Mouse (Mus musculus) small intestine, adult 2 months (tissue): Measurements from ENCODE around the gene Galnt6. TPM values are rescaled to one million over a fixed set of nuclear protein-coding genes. Genes with fewer than 3 reads are reported as not detected.

Experiments
- H3K27ac ChIP-seq: fragments of 200-500 bp; 2 replicates; pipeline ENCODE4 v1.5.1; 2012; ENCODE audit warnings: low read depth, low read length, control low read depth, inconsistent platforms; ENCODE audit not compliant: insufficient read depth
- H3K27me3 ChIP-seq: fragments of 200-500 bp; 2 replicates; pipeline ENCODE4 v1.6.1; 2012; ENCODE audit warnings: mild to moderate bottlenecking, moderate library complexity, low read length, inconsistent platforms; ENCODE audit not compliant: control insufficient read depth, insufficient read depth
- H3K36me3 ChIP-seq: fragments of 200-500 bp; 2 replicates; pipeline ENCODE4 v1.6.1; 2012; ENCODE audit warnings: mild to moderate bottlenecking, low read length, control low read depth, inconsistent platforms; ENCODE audit not compliant: control insufficient read depth, insufficient read depth
- H3K4me1 ChIP-seq: fragments of 200-500 bp; 2 replicates; pipeline ENCODE4 v1.6.1; 2012; ENCODE audit warnings: low read length, inconsistent platforms, mixed read lengths; ENCODE audit not compliant: control insufficient read depth, insufficient read depth, insufficient read length
- H3K4me3 ChIP-seq: fragments of 200-500 bp; 2 replicates; pipeline ENCODE4 v1.5.1; 2012; ENCODE audit warnings: low read depth, mild to moderate bottlenecking, control low read depth, inconsistent platforms, low read length, moderate library complexity
- CTCF ChIP-seq: fragments of 200-500 bp; IDR thresholded peaks from 2 replicates; pipeline ENCODE4 v1.5.1; 2012; ENCODE audit warnings: low read depth, mild to moderate bottlenecking, control low read depth, inconsistent platforms, low read length, moderate library complexity, mixed read lengths; ENCODE audit not compliant: insufficient replicate concordance, insufficient read length; ENCODE audit errors: extremely low read depth
- POLR2A ChIP-seq: fragments of 200-500 bp; IDR thresholded peaks from 2 replicates; pipeline ENCODE4 v1.6.1; 2012; ENCODE audit warnings: low read depth, mild to moderate bottlenecking, control low read depth, inconsistent platforms, low read length, moderate library complexity
- WGBS: fragments of 180-500 bp; shearing (Covaris S2); methylation state at CpG from one replicate; pipeline ENCODE4 v1.1.7; 2018; 5-methylcytosine and 5-hydroxymethylcytosine counted together
- polyA plus RNA-seq: library from polyadenylated mRNA; depleted of rRNA; stranded (reverse); fragments of >200 nt; gene quantifications from 2 replicates; pipeline ENCODE4 v1.2.3, GENCODE M21; 2012

Galnt6 gene
- polyA plus RNA-seq, 1 experiment: 73.0 TPM

DNA sequence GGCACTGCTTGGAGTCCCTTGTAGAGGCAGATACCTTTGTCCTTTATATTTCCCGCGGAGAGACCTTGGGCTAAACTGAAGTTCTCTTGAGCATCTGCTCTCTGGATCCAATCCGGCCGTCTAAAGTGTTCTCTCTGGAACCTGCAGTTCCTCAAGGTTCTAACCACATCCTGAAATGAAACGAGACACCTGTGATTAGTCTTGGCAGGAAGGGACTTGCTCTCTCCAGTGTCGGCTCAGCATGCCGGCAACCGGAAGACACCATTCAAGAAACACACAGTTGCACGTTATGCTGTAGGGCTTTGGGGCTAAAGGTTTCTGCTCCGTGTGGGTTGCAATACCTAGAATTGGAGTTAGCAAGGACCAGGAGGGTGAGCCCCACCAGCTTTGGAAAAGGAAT lies 9.1 kb downstream of the Galnt6 start:
- Histone ChIP-seq H3K36me3 (peaks cover 42% of the 10 kb centered on the region), H3K4me1 (peaks cover 17% of the 10 kb centered on the region), H3K4me3 (no peak overlapping the region), H3K27ac (no peak overlapping the region), H3K27me3 (no peaks in the 10 kb centered on the region)
- 85% methylated on average over 10 of the region's 10 CpGs for WGBS
- TF ChIP-seq POLR2A: no peak
- no peak for TF ChIP-seq CTCF

- TF ChIP-seq CTCF (no peak), POLR2A (no peak)
- H3K36me3 ChIP-seq: peaks cover 49% of the 10 kb centered on the region
- H3K4me3 ChIP-seq: no peak overlapping the region
- H3K4me1 ChIP-seq: peaks cover 17% of the 10 kb centered on the region
- no peaks in the 10 kb centered on the region for H3K27me3 ChIP-seq
- H3K27ac ChIP-seq: no peak overlapping the region
- 96% methylated on average over 5 of the region's 5 CpGs for WGBS
These were observed 10.0 kb downstream of the Galnt6 start for GRCm38 (mm10) chr15:100719217-100719616.

DNA sequence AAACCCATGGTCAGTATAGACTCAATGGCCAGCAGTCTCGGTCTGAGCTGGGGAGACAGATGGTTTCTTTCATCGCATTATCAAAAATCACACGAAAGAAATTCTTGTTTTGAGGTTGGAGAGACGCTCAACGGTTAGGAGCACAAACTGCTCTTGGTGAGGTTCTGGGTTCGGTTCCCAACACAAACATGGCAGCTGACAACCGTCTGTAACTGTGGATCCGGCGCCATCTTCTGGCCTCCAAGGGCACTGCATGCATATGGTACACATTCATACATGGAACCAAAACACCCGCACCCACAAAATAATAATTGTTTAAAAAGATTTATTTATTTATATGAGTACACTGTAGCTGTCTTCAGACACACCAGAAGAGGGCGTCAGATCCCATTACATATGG lies 10.6 kb downstream of the Galnt6 start:
- WGBS: 86% methylated on average over 11 of the region's 11 CpGs
- Histone ChIP-seq H3K4me1 (peaks cover 12% of the 10 kb centered on the region), H3K27ac (no peak overlapping the region), H3K27me3 (no peaks in the 10 kb centered on the region), H3K4me3 (no peak overlapping the region), H3K36me3 (peaks cover 53% of the 10 kb centered on the region)
- peak; percentile 57; the same call in 1 of the 2 replicates for TF ChIP-seq CTCF
- no peak for TF ChIP-seq POLR2A

DNA sequence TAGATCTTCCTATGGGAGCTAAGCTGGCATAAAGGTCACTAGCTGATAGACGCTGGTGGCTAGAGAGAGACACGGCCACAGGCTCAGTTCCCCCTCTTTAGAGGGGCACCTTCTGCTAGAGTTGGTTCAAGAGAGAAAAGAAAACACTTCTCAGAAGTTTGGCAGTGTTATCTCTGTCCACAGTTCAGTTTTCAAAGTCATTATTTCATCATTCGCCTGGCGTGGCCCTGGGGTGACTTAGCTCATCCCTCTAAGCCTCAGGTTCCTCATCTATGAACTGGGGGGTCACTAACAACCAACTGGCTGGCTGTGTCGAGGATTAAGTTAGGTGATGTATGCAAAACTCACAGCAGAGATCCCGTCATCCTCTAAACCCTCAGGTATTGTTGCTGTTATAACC lies 11.2 kb downstream of the Galnt6 start:
- peaks cover 57% of the 10 kb centered on the region for H3K36me3 ChIP-seq
- no peak for TF ChIP-seq POLR2A
- no peak for TF ChIP-seq CTCF
- H3K4me3 ChIP-seq: no peak overlapping the region
- H3K27me3 ChIP-seq: no peaks in the 10 kb centered on the region
- no peak overlapping the region for H3K27ac ChIP-seq
- peaks cover 8% of the 10 kb centered on the region; the same call in 1 of the 2 replicates for H3K4me1 ChIP-seq
- WGBS: 84% methylated on average over 6 of the region's 6 CpGs

DNA sequence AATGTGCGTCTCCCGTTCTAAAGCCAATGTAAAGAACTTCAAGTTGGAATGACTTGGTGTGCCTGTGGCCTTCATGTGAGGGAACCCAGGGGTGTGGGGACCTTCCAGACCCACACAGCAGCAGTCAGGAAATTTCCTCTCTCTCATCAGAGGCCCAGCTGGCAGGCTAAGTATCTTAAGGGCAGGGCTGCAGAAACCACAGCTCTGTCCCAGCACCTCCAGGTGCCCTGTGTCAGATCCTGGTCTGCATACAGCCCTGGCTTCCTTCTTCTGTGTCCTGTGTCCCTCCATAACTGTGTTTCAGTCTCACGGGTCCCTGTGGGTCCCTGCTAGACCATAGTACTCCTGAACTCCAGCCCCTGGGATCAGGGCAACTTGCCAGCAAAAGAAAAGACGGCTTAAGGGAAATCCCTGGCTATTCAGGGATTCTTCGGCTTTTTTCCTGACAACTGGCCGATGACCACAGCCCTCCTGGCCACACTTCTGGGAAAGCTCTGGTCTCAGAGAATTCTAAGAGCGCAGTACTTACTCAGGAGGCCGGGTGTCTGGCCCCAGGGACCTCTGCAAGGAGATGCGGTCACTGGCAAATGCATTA lies 13.7 kb downstream of the Galnt6 start:
- TF ChIP-seq CTCF: no peak
- H3K4me3 ChIP-seq: no peak overlapping the region

DNA sequence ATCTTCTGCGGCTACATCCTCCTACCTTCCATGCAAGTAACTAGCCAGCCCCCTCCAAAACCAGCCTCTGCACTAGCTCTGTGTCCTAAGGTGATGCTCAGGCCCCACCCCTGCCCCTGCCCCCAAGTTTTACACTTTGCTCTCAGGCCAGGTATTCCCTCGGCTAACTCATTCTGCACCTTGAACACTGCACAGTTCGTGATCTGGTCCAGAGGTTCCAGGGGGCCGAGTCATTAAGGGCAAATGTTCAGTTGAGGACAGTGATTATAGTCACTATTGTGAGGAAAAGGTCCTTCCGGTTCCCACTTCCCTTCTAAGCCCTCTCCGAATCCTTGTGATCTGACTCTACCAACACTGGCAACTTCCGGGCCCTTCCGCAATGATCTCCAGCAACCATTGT lies 14.7 kb downstream of the Galnt6 start:
- Histone ChIP-seq H3K27ac (no peak overlapping the region), H3K4me3 (no peak overlapping the region), H3K36me3 (peaks cover 78% of the 10 kb centered on the region), H3K27me3 (no peaks in the 10 kb centered on the region), H3K4me1 (no peaks in the 10 kb centered on the region)
- TF ChIP-seq POLR2A (no peak), CTCF (no peak)
- WGBS: 89% methylated on average over 8 of the region's 8 CpGs

More for the DNA sequence above, 13.7 kb downstream of the Galnt6 start:
- Histone ChIP-seq H3K36me3 (peaks cover 79% of the 10 kb centered on the region), H3K27me3 (no peaks in the 10 kb centered on the region), H3K4me1 (no peaks in the 10 kb centered on the region), H3K27ac (no peak overlapping the region)
- WGBS: 77% methylated on average over 9 of the region's 9 CpGs

GRCm38 (mm10) chr15:100710838-100711237 lies 18.3 kb downstream of the Galnt6 start:
- peaks cover 59% of the 10 kb centered on the region for H3K36me3 ChIP-seq
- no peak overlapping the region for H3K27ac ChIP-seq
- WGBS: 83% methylated on average over 6 of the region's 6 CpGs
- H3K4me1 ChIP-seq: no peaks in the 10 kb centered on the region
- TF ChIP-seq POLR2A: no peak
- TF ChIP-seq CTCF: no peak
- H3K4me3 ChIP-seq: no peak overlapping the region
- H3K27me3 ChIP-seq: no peaks in the 10 kb centered on the region

GRCm38 (mm10) chr15:100708433-100709078 lies 20.6 kb downstream of the Galnt6 start:
- H3K4me1 ChIP-seq: no peaks in the 10 kb centered on the region; the same call in 1 of the 2 replicates
- TF ChIP-seq CTCF (no peak), POLR2A (no peak)
- no peak overlapping the region for H3K27ac ChIP-seq
- H3K27me3 ChIP-seq: no peaks in the 10 kb centered on the region
- 53% methylated on average over 8 of the region's 8 CpGs for WGBS
- H3K4me3 ChIP-seq: no peak overlapping the region
- H3K36me3 ChIP-seq: peaks cover 52% of the 10 kb centered on the region
